Mouse (Mus musculus) kidney, postnatal 36 days (tissue): ENCODE data around the gene Pwwp2a.

Experiments
- DNase-seq, 2 experiments: peaks; one replicate each; pipeline ENCODE4 v3.0.0; 2021 to 2022; ENCODE audit warnings: mixed read lengths in 2 of 2

Gene Pwwp2a

DNA sequence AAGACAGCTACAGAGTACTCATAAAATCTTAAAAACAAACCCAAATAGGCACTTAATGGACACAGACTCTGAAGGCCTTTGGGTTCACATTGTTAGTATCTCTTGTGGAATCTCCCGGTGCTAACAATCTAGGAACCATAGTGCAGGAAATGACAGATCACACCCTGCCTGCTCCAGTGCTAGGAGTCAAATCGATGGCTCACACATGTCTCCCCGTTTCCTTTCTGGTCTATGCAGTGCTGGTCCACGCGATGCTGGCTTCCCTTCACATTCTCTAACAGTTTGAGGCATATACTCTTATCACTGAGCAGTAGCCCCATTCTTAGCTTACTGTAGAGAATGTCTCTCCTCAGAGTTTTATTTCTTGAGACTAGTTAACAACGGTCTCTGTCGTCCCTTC is 46.0 kb downstream of the Pwwp2a start:
- DNase-seq: no peak

DNA sequence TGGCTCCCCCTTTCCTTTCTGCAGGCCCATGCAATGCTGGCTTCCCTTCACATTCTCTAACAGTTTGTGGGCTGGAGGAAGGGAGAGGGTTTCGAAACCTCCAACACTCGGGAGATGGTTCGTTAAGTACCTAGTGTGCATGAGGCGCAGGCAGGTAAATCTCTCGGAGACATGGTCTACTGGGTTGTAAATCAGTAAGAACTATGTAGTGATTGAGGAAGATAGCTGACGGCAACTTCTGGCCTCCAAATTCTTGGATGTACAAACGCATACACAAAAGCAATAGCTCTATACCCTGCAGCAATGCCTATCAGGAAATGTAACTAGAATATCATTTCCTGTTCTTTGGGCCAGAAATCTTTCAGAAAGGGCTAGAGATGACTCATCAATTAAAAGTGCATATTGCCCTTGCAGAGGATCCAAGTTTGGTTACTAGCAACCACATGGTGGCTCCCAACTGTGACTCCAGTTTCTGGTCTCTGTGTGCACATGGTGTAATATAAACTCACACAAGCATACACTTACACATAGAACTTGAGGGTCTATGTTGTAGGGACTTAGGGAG is 47.0 kb downstream of the Pwwp2a start:
- DNase-seq: no peak

DNA sequence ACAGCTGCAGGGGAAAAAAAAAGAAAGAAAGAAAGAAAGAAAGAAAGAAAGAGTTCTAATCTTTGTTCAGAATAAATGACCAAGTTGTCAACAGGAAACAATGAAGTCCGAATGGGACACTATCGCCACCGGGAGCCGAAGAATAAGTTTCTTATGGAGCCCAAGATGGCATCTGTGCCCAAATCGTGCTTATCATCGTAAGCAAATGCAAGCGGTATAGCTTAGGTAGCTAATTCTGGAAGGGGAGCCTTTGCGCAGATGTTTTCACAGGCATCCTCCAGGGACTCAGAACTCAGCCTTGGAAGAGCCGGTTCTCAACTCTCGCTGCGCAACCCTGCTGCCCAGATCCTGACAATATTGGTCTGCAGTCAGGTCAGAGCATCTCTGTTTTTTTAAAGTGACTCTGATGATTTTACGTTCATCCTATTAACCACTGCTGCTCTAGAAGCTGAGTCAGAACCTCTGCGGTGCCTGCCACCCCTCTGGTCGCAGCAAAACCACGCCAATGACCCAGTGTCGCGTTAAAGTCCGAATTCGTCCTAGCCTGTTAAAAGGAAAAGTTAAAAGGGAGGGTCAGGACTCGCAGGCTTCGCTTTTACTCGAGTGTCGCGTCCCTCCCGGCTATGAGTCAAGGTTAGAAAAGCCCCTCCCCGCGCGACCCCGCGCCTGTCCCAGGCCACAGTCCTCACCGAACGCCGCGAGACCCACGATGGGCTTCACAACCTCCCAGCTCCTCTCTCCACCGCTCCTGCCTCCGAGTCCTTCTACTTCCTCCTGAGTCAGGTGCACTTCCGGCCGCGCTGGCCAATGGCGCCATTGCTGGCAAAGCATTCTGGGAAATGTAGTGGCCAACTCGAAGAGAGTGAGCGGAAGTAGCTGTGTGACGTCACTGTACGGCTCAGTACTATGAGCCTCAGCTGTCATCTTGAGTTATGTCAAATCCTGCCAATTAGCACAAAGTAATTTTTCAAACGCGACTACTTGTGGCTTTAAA is 65.7 kb downstream of the Pwwp2a start, which contains the start of gene Ttc1:
Ttc1 (minus strand) TSS at position 776 of the 994 bp plus-strand sequence.
- DNase-seq: peak; percentile 98 to 99

DNA sequence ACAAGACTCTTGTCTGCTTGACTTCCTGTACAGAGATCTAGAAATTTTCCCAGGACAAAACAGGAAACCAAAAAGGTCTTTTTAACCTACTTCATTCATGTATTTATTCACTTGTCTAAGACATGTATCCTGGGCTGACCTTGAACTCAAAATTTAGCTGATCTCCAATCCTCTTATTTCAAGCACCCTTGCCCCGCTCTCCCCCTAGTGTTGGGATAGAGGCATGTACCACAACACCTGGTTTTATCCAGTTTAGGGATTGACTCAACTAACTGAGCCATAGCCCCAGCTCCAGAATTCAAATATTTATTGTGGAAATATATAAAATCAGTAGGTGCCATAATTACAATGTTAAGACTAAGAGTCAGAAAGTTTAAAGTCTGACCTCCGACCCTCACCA is 69.7 kb downstream of the Pwwp2a start:
- DNase-seq: no peak

DNA sequence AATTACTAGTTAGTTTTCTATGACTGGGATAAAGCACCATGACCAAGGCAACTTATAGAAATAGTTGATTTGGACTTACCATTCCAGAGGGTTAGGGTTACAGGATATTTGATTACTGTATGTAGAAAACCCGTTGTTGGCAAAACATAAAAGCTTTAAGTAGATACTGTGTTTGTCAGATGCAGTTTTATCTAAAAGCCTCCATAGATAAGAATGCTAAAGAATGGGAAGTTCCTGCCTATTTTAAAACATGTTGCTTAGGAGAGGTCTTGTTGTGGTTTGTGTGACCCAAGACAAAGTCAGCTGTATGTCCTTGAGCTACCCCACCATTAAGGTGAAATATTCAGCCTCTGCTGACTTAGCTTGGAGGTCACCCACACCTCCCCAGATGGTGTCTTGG is 72.8 kb downstream of the Pwwp2a start:
- no peak for DNase-seq

DNA sequence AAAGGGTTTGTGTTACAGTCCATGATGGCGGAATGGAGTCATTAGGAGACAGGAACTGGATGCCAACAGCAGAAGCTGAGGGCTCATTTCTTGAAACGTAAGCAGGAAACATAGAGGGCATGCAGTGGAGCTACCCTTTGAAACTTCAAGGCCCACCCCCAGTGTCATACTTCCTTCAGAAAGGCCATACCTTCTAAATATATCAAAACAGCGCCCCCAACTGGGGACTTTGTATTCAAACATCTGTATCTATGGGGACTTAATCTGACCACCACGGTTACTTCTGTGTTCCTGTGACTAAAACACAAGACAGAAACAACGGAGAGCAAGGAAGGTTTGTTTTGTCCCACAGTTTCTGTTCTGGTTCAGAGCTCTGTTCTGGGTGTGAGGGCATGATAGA is 73.6 kb downstream of the Pwwp2a start:
- no peak for DNase-seq

DNA sequence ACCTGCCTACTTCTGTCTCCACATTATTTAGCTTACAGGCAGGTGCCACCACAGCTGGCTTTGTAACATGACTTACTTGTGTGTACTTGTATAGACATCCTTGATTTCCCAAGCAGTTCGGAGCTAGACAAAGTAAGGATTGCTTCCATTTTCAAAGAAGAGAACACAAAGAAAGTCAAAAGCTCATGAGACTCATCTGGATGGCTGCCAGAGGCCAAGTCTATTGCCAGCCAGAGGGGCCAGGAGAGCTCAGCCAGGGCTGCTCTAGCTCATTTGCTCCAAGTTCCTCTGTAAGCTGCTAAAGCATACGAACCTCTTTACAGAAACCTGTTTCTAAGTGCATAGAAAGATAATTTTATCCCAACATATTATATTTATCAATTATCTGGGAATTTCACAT is 76.6 kb downstream of the Pwwp2a start:
- DNase-seq: no peak

DNA sequence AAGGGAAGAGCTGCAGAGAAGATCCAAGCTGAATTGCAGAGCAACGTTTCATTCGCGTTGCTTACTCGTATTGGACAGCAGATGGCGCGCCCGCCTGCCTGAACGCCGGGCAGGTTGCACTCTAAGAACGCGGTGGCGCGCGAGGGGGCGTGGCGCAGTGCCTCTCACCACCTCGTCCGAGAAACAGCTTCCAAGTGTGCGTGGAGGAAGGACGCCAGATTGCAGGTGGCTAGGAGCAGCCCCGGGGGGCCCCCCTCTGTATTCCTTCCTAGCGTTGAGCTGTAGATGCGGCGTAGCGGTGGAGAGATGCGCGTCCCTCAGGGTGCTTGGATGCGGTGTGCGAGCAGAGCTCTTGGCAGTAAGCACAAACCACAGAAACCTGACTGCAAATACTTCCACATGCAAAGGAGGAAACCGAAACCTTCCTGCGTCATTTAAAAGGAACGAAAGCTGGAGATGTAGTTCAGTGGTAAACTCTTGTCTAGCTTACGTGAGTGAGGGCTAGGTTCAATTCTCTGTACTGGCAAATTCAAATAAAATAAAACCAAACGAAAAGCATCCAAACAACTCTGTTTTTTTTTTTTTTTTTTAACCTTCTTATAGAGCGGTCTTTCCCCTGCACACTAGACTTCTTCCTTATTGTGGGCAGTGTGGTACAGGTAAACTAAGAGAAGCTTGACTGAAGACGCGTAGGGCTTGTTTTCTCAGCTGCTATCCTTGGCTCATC is 85.3 kb downstream of the Pwwp2a start:
- peak; percentile 80 to 90 for DNase-seq

DNA sequence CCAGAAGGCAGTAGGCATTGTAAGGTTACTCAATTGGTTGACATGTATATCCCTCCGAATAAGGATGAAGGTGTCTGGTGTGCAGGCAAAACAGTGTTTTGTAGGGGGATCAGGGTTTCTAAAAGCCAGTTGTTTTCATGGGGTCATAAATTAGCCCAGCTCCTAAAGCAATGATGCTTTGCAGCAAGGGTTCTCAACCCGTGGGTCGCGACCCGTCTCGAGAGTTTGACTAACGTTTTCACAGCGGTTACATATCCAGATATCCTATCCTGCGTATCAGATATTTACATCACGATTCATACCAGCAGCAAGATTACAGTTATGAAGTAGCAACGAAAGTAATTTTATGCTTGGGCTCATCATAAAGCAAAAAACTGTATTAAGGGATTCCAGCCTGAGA is 86.0 kb downstream of the Pwwp2a start:
- DNase-seq: no peak

DNA sequence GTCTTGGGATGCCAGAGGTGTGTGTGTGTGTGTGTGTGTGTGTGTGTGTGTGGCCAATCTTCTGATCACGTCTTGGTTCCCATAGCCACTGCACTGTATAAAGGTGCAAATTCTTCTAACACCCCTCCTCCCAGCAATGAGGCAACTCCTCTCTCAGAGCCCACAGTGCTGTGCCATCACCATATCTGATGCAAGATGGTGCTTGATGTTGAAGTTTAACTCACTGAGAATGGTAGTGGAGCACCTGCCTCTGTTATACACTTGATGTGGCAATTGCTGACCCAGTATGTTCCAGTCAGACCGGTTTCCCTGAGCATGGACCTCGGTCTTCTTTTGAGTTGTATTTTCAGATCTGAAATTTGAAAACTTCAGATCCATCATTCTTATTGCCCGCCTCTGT is 88.3 kb downstream of the Pwwp2a start:
- DNase-seq: no peak
